Mouse (Mus musculus): ENCODE measurements around the gene Zfp948. TPM values are rescaled to one million over a fixed set of nuclear protein-coding genes. Genes with fewer than 3 reads are reported as not detected.
A peak's percentile ranks its signal among the peaks of the same experiment; 100 is the strongest.

The Zfp948 gene
- polyA plus RNA-seq, 2 experiments: 3.6 to 7.6 TPM

GRCm38 (mm10) chr17:21532101-21532951, 34.5 kb upstream of the Zfp948 start:
- Histone ChIP-seq H3K4me3 (ENCODE audit: insufficient read depth in 1 of 2, low read depth in 2 of 2, low read length in 2 of 2) (peak overlapping the region; percentile 56 to 65), H3K27me3 (ENCODE audit: control insufficient read depth, insufficient read depth, low read length) (no peaks in the 10 kb centered on the region), H3K9ac (replicated peaks) (peak overlapping the region; percentile 66), H3K4me2 (ENCODE audit: low read depth) (peak overlapping the region; percentile 74), H3K9me3 (ENCODE audit: control insufficient read depth, low read length) (no peaks in the 10 kb centered on the region), H3K27ac (no peak overlapping the region), H3K36me3 (replicated peaks; ENCODE audit: control insufficient read depth, insufficient read depth, low read depth) (no peaks in the 10 kb centered on the region), H3K4me1 (replicated peaks; ENCODE audit: control insufficient read depth in 2 of 2, insufficient read depth in 2 of 2, low read length in 1 of 2) (peaks cover 5 to 11% of the 10 kb centered on the region in 2 experiments; a peak in 3 of 4 replicates)
- under 1% methylated on average over 50 of the region's 54 CpGs for WGBS (ENCODE audit: insufficient replicate concordance)
- peak in 1 of 3 experiments; percentile 54 for DNase-seq (ENCODE audit: low read depth in 3 of 3, low spot score in 3 of 3)
- peak; percentile 58 for ATAC-seq (ENCODE audit: insufficient read depth)
- TF ChIP-seq CTCF (IDR thresholded peaks at IDR 0.05; ENCODE audit: low read depth) (peak; percentile 36), EP300 (IDR thresholded peaks at IDR 0.05; ENCODE audit: low read depth) (no peak)

GRCm38 (mm10) chr17:21533961-21534360, 32.8 kb upstream of the Zfp948 start:
- Histone ChIP-seq H3K4me2 (ENCODE audit: low read depth) (no peak overlapping the region), H3K9ac (replicated peaks) (no peak overlapping the region), H3K4me3 (ENCODE audit: insufficient read depth in 1 of 2, low read depth in 2 of 2, low read length in 2 of 2) (no peak overlapping the region), H3K36me3 (replicated peaks; ENCODE audit: control insufficient read depth, insufficient read depth, low read depth) (no peaks in the 10 kb centered on the region), H3K4me1 (replicated peaks; ENCODE audit: control insufficient read depth in 2 of 2, insufficient read depth in 2 of 2, low read length in 1 of 2) (peaks cover 5 to 11% of the 10 kb centered on the region in 2 experiments; a peak in 3 of 4 replicates), H3K27me3 (ENCODE audit: control insufficient read depth, insufficient read depth, low read length) (no peaks in the 10 kb centered on the region), H3K9me3 (ENCODE audit: control insufficient read depth, low read length) (no peaks in the 10 kb centered on the region), H3K27ac (no peak overlapping the region)
- no peak for TF ChIP-seq EP300 (IDR thresholded peaks at IDR 0.05; ENCODE audit: low read depth)
- TF ChIP-seq CTCF (IDR thresholded peaks at IDR 0.05; ENCODE audit: low read depth): no peak
- 78% methylated on average over 1 of the region's 1 CpGs for WGBS (ENCODE audit: insufficient replicate concordance)
- no peak for ATAC-seq (ENCODE audit: insufficient read depth)
- DNase-seq (ENCODE audit: low read depth in 3 of 3, low spot score in 3 of 3): no peak

GRCm38 (mm10) chr17:21534460-21535095, 32.2 kb upstream of the Zfp948 start:
- H3K27me3 ChIP-seq (ENCODE audit: control insufficient read depth, insufficient read depth, low read length): no peaks in the 10 kb centered on the region
- TF ChIP-seq CTCF (IDR thresholded peaks at IDR 0.05; ENCODE audit: low read depth) (peak; percentile 70), EP300 (IDR thresholded peaks at IDR 0.05; ENCODE audit: low read depth) (no peak)
- peak overlapping the region; percentile 75 for H3K4me2 ChIP-seq (ENCODE audit: low read depth)
- no peaks in the 10 kb centered on the region for H3K9me3 ChIP-seq (ENCODE audit: control insufficient read depth, low read length)
- 0 out of 2 replicates have a peak overlapping the region, but pooled peaks have one; percentile 3 for H3K9ac ChIP-seq (replicated peaks)
- H3K36me3 ChIP-seq (replicated peaks; ENCODE audit: control insufficient read depth, insufficient read depth, low read depth): no peaks in the 10 kb centered on the region
- peaks cover 5 to 11% of the 10 kb centered on the region in 2 experiments; a peak in 3 of 4 replicates for H3K4me1 ChIP-seq (replicated peaks; ENCODE audit: control insufficient read depth in 2 of 2, insufficient read depth in 2 of 2, low read length in 1 of 2)
- DNase-seq (ENCODE audit: low read depth in 3 of 3, low spot score in 3 of 3) (peak; percentile 73 to 76 (median 75)), ATAC-seq (ENCODE audit: insufficient read depth) (peak; percentile 38)
- WGBS (ENCODE audit: insufficient replicate concordance): 7% methylated on average over 4 of the region's 4 CpGs
- H3K4me3 ChIP-seq (ENCODE audit: insufficient read depth in 1 of 2, low read depth in 2 of 2, low read length in 2 of 2): no peak overlapping the region
- H3K27ac ChIP-seq: no peak overlapping the region

- DNase-seq (ENCODE audit: low read depth in 3 of 3, low spot score in 3 of 3): no peak
- 1% methylated on average over 21 of the region's 21 CpGs for WGBS (ENCODE audit: insufficient replicate concordance)
- peak within 1 kb of the TSS; percentile 58 to 83 for H3K4me3 ChIP-seq (ENCODE audit: insufficient read depth in 1 of 2, low read depth in 2 of 2, low read length in 2 of 2)
- no peaks in the 10 kb centered on the region for H3K36me3 ChIP-seq (replicated peaks; ENCODE audit: control insufficient read depth, insufficient read depth, low read depth)
- H3K27ac ChIP-seq: no peak within 1 kb of the TSS
- peak within 1 kb of the TSS; percentile 49 for H3K9ac ChIP-seq (replicated peaks)
- no peaks in the 10 kb centered on the region for H3K9me3 ChIP-seq (ENCODE audit: control insufficient read depth, low read length)
- peak within 1 kb of the TSS; percentile 75 for H3K4me2 ChIP-seq (ENCODE audit: low read depth)
- peaks cover 5 to 11% of the 10 kb centered on the region in 2 experiments; a peak in 3 of 4 replicates for H3K4me1 ChIP-seq (replicated peaks; ENCODE audit: control insufficient read depth in 2 of 2, insufficient read depth in 2 of 2, low read length in 1 of 2)
- TF ChIP-seq EP300 (IDR thresholded peaks at IDR 0.05; ENCODE audit: low read depth) (no peak), CTCF (IDR thresholded peaks at IDR 0.05; ENCODE audit: low read depth) (no peak)
- ATAC-seq (ENCODE audit: insufficient read depth): peak; percentile 74
- no peaks in the 10 kb centered on the region for H3K27me3 ChIP-seq (ENCODE audit: control insufficient read depth, insufficient read depth, low read length)
Measured at GRCm38 (mm10) chr17:21535096-21536001, 31.5 kb upstream of the Zfp948 start, which contains the start of gene Zfp52. Gene Zfp52, plus strand, starts transcription at chr17:21535539.

Measured in liver, embryonic 14.5 days (tissue).